Mouse (Mus musculus): ENCODE measurements around the gene Trim65.

- TF ChIP-seq CTCF (IDR thresholded peaks at IDR 0.05) (no peak), EP300 (IDR thresholded peaks at IDR 0.05) (no peak)
Measured at GRCm38 (mm10) chr11:116133497-116133896, 2.6 kb upstream of the Trim65 start.
